Mouse (Mus musculus): ENCODE measurements around the gene Fbn1. TPM values are rescaled to one million over a fixed set of nuclear protein-coding genes. Genes with fewer than 3 reads are reported as not detected.
"Not testable (repeated sequence)": the region's sequence is repeated elsewhere in the genome, so short reads cannot be mapped to it uniquely, and the experiment has no call there.

The Fbn1 gene
- total and polyA plus RNA-seq, 3 experiments = 15.0 to 43.9 (median 28.8) TPM

DNA sequence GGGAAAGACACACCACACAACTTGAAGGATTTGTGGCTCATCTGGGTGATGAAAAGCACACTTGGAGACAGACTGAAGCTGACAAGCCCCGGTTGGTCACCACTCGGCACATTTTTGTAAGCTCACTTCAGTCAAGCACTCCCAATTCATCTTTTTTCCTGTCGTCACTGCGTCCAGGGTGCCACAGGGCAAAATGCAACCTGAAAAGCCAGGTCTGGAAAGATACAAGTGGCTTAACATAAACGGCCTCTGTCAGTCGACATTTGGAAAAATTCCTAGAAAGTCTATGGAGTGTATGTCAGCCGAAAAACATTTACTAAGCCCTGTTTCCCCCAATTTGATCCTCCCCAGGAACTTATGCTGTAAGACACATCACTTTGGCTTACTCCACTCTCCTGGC is 215.2 kb downstream of the Fbn1 start:
- Histone ChIP-seq H3K36me3 (ENCODE audit: control insufficient read depth, insufficient read depth, low read length) (no peaks in the 10 kb centered on the region), H3K9ac (ENCODE audit: low read depth, low read length) (no peak overlapping the region), H3K4me3 (no peak overlapping the region), H3K4me1 (ENCODE audit: control insufficient read depth, insufficient read depth, low read length) (no peaks in the 10 kb centered on the region; the same call in 1 of the 2 replicates), H3K27me3 (ENCODE audit: control insufficient read depth, insufficient read depth, low read length) (no peaks in the 10 kb centered on the region), H3K79me2 (replicated peaks; ENCODE audit: control insufficient read depth, insufficient read depth, low read length) (no peaks in the 10 kb centered on the region), H3K27ac (no peak overlapping the region)
- 73% methylated on average over 7 of the region's 7 CpGs for WGBS
- intact Hi-C loops (cut with DNase I) = no loop called here
- no peak for TF ChIP-seq POLR2A (IDR thresholded peaks at IDR 0.05; ENCODE audit: insufficient read depth, low read depth, low read length)
- no peak for TF ChIP-seq CTCF (IDR thresholded peaks at IDR 0.05)
- no peak for TF ChIP-seq EP300 (IDR thresholded peaks at IDR 0.05; ENCODE audit: insufficient read depth, low read depth, low read length)
- no peak for DNase-seq

DNA sequence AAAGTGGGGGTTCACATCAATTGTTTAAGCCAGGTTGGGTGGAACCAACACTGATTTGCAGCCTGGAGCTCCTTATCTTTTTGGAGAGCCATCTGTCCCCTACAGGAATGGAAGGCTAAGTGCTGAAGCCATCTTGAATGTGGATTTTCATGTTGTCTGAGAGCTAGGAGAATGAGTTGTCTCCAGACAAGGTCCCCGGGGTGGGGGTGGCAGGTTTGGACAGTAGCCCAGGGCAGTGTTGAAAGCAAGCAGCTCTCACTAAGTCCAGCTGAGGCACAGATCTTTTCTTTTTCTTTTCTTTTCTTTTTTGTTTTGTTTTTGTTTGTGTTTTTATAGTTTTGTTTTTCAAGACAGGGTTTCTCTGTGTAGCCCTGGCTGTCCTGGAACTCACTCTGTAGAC is 216.7 kb downstream of the Fbn1 start:
- DNase-seq = peak in 1 of 2 experiments; percentile 36
- H3K36me3 ChIP-seq (ENCODE audit: control insufficient read depth, insufficient read depth, low read length) = no peaks in the 10 kb centered on the region
- H3K27ac ChIP-seq = peak overlapping the region; percentile 38
- no peaks in the 10 kb centered on the region for H3K27me3 ChIP-seq (ENCODE audit: control insufficient read depth, insufficient read depth, low read length)
- TF ChIP-seq CTCF (IDR thresholded peaks at IDR 0.05) = no peak
- no peak for TF ChIP-seq EP300 (IDR thresholded peaks at IDR 0.05; ENCODE audit: insufficient read depth, low read depth, low read length)
- no peak for TF ChIP-seq POLR2A (IDR thresholded peaks at IDR 0.05; ENCODE audit: insufficient read depth, low read depth, low read length)
- H3K79me2 ChIP-seq (replicated peaks; ENCODE audit: control insufficient read depth, insufficient read depth, low read length) = no peaks in the 10 kb centered on the region
- intact Hi-C loops (cut with DNase I) = no loop called here
- H3K9ac ChIP-seq (ENCODE audit: low read depth, low read length) = no peak overlapping the region
- 43% methylated on average over 1 of the region's 1 CpGs for WGBS
- no peak overlapping the region for H3K4me3 ChIP-seq
- no peaks in the 10 kb centered on the region; the same call in 1 of the 2 replicates for H3K4me1 ChIP-seq (ENCODE audit: control insufficient read depth, insufficient read depth, low read length)

DNA sequence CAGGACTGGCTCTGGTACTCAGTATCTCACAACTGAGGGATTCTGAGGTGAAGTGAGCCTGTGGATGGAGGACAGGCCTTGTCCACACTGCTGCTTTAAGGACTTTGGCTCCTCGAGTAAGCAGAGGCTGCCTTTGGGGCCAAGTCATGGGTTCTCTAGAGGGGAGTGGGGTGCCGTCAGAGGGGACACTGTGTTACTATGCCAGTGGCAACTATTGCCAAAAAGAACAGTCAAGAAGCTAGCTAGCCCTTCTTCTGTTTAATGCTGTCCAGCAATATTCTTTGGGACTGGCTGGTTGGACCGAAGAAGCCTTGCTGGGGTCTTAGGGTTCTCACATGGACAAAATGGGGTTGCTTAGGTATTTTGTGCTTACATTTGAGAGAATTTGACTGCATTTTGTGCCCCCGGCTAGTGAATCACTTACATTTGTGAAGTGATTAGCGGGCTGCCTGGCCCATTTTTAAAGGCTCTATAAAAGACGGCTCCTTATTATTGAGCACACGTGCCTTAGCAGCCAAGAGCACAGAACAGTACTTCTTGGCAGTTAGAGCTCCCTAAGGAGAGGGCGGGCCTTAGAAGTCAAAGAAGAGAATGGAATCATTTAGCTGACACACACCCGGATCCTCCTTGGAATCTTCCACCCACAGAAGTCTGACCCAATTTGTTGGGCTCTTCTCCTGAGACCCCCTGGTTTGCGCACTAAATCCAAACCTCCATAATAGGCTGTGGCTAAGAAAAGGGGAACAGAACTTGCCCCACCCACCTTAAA is 217.4 kb downstream of the Fbn1 start:
- Histone ChIP-seq H3K9ac (ENCODE audit: low read depth, low read length) (no peak overlapping the region), H3K27me3 (ENCODE audit: control insufficient read depth, insufficient read depth, low read length) (no peaks in the 10 kb centered on the region), H3K4me3 (no peak overlapping the region), H3K79me2 (replicated peaks; ENCODE audit: control insufficient read depth, insufficient read depth, low read length) (no peaks in the 10 kb centered on the region), H3K27ac (peak overlapping the region; percentile 38), H3K36me3 (ENCODE audit: control insufficient read depth, insufficient read depth, low read length) (no peaks in the 10 kb centered on the region), H3K4me1 (ENCODE audit: control insufficient read depth, insufficient read depth, low read length) (no peaks in the 10 kb centered on the region; the same call in 1 of the 2 replicates)
- TF ChIP-seq POLR2A (IDR thresholded peaks at IDR 0.05; ENCODE audit: insufficient read depth, low read depth, low read length) = no peak
- TF ChIP-seq CTCF (IDR thresholded peaks at IDR 0.05) = no peak
- no peak for TF ChIP-seq EP300 (IDR thresholded peaks at IDR 0.05; ENCODE audit: insufficient read depth, low read depth, low read length)
- peak; percentile 41 to 69 for DNase-seq
- WGBS = 66% methylated on average over 10 of the region's 10 CpGs
- intact Hi-C loops (cut with DNase I) = no loop called here

DNA sequence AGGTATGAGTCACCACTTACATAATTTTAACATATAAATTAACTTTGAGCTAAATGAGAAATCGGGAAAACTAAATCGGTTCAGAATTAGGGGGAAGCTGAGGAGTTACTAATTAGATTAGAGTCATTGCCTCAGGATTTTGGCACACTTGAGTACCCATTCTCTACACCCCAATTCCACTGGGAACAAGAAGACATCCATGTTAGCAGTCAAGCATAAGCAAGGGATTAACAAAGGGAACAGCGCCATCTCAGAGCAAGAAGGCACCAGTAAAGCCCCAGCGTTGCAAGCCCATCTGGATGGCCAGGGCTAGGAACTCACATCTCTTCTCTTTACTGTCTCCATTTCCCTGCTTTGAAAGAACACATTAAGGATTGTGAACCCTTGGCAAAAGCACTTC is 222.0 kb downstream of the Fbn1 start:
- intact Hi-C loops (cut with DNase I) = no loop called here
- no peak for DNase-seq
- no peaks in the 10 kb centered on the region for H3K79me2 ChIP-seq (replicated peaks; ENCODE audit: control insufficient read depth, insufficient read depth, low read length)
- no peak overlapping the region for H3K4me3 ChIP-seq
- no peaks in the 10 kb centered on the region for H3K36me3 ChIP-seq (ENCODE audit: control insufficient read depth, insufficient read depth, low read length)
- TF ChIP-seq EP300 (IDR thresholded peaks at IDR 0.05; ENCODE audit: insufficient read depth, low read depth, low read length) (no peak), POLR2A (IDR thresholded peaks at IDR 0.05; ENCODE audit: insufficient read depth, low read depth, low read length) (no peak), CTCF (IDR thresholded peaks at IDR 0.05) (no peak)
- no peak overlapping the region for H3K27ac ChIP-seq
- WGBS = 87% methylated on average over 4 of the region's 4 CpGs
- no peaks in the 10 kb centered on the region for H3K27me3 ChIP-seq (ENCODE audit: control insufficient read depth, insufficient read depth, low read length)
- no peak overlapping the region for H3K9ac ChIP-seq (ENCODE audit: low read depth, low read length)
- H3K4me1 ChIP-seq (ENCODE audit: control insufficient read depth, insufficient read depth, low read length) = no peaks in the 10 kb centered on the region; the same call in 1 of the 2 replicates

DNA sequence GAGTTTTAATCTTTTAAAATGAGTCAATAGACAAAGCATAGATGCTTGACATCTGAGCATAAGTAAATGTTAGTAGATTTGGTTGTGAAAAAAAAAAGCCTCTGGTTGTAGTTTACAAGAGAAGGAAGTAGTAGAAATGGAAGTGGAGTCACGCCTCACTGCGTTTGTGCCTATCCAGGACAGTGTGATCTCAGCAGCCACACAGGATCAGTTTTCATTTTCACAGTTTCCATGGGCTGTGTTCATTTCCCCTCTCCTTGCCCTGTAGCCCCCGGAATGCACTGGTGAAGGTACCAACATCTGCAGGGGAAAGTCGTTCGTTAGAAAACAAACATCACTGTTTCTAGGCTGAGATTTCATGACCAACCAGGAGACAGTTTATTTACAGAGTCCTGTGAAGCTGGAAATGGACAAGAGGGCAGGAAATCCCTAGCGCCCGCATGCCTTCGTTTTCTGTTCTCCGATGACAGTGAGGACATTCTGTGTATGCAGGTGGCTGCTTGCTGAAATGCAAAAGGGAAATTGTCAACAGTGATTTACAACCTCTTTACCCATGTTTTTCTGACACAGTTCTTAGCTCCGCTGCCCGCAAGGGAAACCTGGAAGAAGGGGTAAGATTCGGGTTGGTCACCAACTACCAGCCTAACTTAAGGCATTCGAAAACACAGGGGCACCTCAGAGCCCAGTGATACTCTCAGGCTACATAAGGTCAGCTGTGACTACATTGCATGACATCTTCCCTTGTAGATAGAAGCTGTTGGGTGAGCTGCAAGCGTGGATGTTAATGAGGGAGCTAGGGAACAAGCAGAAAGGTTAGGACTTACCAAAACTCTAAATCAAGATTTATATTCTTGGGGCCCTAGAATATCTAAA is 225.2 kb downstream of the Fbn1 start:
- WGBS = 51% methylated on average over 14 of the region's 14 CpGs
- Histone ChIP-seq H3K4me3 (no peak overlapping the region), H3K4me1 (ENCODE audit: control insufficient read depth, insufficient read depth, low read length) (peaks cover 2% of the 10 kb centered on the region), H3K9ac (ENCODE audit: low read depth, low read length) (no peak overlapping the region), H3K79me2 (replicated peaks; ENCODE audit: control insufficient read depth, insufficient read depth, low read length) (no peaks in the 10 kb centered on the region), H3K36me3 (ENCODE audit: control insufficient read depth, insufficient read depth, low read length) (no peaks in the 10 kb centered on the region), H3K27ac (no peak overlapping the region), H3K27me3 (ENCODE audit: control insufficient read depth, insufficient read depth, low read length) (no peaks in the 10 kb centered on the region)
- no peak for DNase-seq
- no peak for TF ChIP-seq POLR2A (IDR thresholded peaks at IDR 0.05; ENCODE audit: insufficient read depth, low read depth, low read length)
- no peak for TF ChIP-seq EP300 (IDR thresholded peaks at IDR 0.05; ENCODE audit: insufficient read depth, low read depth, low read length)
- TF ChIP-seq CTCF (IDR thresholded peaks at IDR 0.05) = no peak
- intact Hi-C loops (cut with DNase I) = no loop called here

DNA sequence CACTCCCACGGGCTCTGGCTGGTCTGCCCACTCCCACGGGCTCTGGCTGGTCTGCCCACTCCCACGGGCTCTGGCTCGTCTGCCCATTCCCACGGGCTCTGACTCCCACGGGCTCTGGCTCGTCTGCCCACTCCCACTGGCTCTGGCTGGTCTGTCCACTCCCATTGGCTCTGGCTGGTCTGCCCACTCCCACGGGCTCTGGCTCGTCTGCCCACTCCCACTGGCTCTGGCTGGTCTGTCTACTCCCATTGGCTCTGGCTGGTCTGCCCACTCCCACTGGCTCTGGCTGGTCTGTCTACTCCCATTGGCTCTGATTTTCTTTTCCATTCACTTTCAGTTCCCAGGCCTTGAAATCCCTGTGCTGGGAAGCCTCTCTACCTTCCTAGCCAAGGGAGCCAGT is 227.8 kb downstream of the Fbn1 start:
- H3K36me3 ChIP-seq (ENCODE audit: control insufficient read depth, insufficient read depth, low read length); H3K9ac ChIP-seq (ENCODE audit: low read depth, low read length); H3K4me1 ChIP-seq (ENCODE audit: control insufficient read depth, insufficient read depth, low read length); H3K79me2 ChIP-seq (replicated peaks; ENCODE audit: control insufficient read depth, insufficient read depth, low read length); H3K27ac ChIP-seq; DNase-seq; H3K27me3 ChIP-seq (ENCODE audit: control insufficient read depth, insufficient read depth, low read length); intact Hi-C loops (cut with DNase I); H3K4me3 ChIP-seq: not testable (repeated sequence)
- WGBS = 73% methylated on average over 9 of the region's 9 CpGs

Data from heart, adult 2 months (tissue).